Mouse (Mus musculus) frontal cortex, postnatal 25 days (tissue): ENCODE data around the gene Syt6.
"Not testable (repeated sequence)": the region's sequence is repeated elsewhere in the genome, so short reads cannot be mapped to it uniquely, and the experiment has no call there.

Experiments
- DNase-seq, 2 experiments: peaks; one replicate each; pipeline ENCODE4 v3.0.0; 2022; ENCODE audit warnings: low spot score in 2 of 2

The Syt6 gene

DNA sequence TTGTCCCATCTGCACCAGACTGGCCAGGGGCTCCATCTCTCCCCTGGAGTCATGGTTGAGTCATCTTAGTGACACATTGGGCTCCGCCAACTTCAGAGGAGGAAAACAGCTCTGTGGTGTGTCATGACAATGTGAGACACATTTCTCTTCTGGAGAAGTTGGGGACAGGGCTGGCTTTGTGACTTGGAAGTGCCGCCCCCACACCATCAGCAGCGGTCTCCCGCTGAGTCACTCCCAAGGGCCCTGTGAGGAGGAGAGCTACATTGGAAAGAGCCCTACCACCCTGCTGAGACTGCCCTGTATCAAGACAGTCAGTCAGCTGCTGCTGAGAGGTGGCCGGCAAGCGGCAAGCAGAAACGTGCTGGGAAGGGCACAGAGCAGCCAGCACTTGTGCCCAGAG lies 26.0 kb downstream of the Syt6 start:
- peak in 1 of 2 experiments; percentile 44 for DNase-seq

GRCm38 (mm10) chr3:103601561-103601960 lies 26.5 kb downstream of the Syt6 start:
- DNase-seq = no peak

- no peak for DNase-seq
Observed at GRCm38 (mm10) chr3:103606045-103606597, 31.1 kb downstream of the Syt6 start.

DNA sequence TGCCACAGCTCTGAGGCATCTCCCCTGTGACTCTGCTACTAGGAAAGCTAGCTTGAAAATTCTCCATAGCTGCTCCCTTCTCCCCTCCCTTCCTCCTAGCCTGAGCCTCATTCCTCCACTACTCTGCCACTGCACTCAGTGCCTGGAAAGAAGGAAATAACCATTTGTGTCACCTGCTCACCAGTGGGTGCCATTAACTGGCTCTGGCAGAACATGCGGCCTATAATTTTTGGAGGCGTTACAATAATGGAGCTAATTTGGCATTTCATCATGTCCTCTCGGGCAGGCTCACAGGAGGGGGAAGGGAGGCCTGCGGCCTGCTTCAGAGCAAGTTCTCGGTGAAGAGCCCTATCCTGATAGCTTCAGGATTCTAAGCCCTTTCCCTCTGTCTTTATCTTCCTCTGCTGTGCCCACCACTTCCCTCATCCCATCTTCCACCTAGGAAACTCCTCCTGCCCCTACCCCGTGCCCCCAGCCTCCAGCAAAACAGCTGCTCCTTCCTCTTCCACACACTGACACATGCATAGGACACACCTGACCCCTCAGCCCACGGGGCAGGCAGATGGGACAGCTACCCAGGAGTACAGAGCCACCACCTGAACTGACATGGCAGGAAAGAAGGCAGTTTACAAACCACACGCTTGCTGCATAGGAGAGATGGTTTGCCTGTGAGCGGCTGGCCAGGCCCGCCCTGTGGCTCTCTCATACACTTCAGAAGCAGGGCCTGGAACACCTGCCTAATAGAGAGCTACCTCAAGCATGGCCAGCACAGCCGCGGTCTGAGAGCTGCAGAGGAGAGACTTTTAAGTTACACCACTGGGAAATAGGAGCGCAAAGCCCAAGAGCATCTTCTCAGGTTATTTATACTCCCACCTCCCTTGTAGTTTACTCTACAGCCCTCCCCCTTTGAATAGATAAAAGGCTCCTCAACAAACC lies 31.9 kb downstream of the Syt6 start:
- DNase-seq = no peak

- DNase-seq = no peak
Observed at GRCm38 (mm10) chr3:103610231-103610630, 35.2 kb downstream of the Syt6 start.

DNA sequence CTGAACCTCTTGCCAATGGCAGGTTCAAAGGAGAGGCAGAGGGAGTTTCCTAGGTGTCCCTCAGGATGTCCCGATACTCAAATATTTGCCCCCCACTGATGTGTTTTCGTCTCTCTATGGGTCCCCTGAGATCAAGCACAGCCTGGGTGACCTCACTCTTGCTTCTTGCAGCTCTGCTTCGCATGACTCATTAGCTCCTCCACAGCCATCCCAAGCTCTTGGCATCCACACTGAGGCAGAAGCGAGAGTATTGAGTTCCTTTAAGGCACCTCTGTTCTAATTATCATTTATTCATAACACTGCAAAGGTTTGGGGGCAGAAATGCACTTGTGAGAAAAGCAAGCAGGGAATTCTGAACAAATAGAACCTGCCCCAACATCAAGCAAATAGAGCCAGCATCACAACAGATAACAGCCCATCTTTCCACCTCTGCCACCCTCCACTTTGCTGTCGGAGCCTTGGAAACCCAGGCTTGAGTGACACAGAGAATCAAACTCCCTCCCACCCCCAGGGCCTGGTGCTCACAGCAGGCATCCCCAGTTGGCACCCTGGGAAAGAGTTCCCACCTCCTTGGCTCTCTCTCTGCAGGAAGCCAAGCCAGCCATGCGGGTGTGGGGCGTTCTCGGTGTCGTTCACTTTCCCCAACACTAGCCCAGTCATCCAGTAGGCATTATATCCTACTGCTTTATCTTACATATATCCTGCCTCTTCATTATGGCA lies 37.8 kb downstream of the Syt6 start:
- DNase-seq = peak in 1 of 2 experiments; percentile 34

GRCm38 (mm10) chr3:103615621-103616020 lies 40.6 kb downstream of the Syt6 start:
- DNase-seq = no peak

DNA sequence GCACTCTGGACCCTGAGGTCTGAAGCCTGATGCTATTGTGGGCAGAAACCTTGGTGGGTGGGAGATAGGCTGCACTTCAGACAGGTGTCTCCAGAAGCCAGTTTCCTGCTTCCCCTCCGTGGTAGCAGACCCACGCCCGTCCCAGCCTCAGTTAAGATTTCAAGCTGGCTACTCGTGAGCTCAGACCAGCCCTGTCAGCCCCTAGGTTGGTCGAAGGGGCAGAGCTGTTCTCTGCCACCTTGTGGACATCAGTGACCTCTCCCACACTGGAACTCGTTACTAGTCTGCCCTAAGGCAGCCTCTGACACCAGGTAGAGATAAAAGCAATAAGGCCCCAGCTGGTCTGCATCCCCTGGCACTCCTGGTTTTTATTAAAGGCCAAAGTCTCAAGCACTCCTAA lies 42.0 kb downstream of the Syt6 start:
- DNase-seq = no peak

- no peak for DNase-seq
Observed at GRCm38 (mm10) chr3:103620101-103620500, 45.1 kb downstream of the Syt6 start.

GRCm38 (mm10) chr3:103623893-103624470 lies 49.0 kb downstream of the Syt6 start:
- no peak for DNase-seq

GRCm38 (mm10) chr3:103624591-103625051 lies 49.6 kb downstream of the Syt6 start:
- DNase-seq = no peak

DNA sequence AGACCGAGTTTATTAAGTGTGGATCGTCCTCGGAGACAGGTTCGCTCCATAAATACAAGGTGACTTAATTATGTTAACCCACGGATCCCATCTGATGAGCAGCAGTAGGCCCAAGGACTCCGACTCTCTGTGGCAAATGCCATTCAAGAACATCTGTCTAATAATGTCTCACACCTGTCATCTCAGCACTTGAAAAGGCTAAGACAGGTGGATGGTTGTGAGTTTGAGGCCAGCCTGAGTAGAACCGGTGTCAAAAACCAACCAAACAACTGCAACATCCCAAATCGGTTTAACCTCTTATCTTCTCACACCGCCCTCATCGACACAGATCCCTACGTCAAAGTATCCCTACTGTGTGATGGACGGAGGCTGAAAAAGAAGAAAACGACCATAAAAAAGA lies 50.1 kb downstream of the Syt6 start:
- no peak for DNase-seq

- no peak for DNase-seq
Observed at GRCm38 (mm10) chr3:103626481-103626880, 51.5 kb downstream of the Syt6 start.

- no peak for DNase-seq
Observed at GRCm38 (mm10) chr3:103627661-103628060, 52.6 kb downstream of the Syt6 start.

- DNase-seq = no peak
Observed at GRCm38 (mm10) chr3:103633124-103633523, 58.1 kb downstream of the Syt6 start.

DNA sequence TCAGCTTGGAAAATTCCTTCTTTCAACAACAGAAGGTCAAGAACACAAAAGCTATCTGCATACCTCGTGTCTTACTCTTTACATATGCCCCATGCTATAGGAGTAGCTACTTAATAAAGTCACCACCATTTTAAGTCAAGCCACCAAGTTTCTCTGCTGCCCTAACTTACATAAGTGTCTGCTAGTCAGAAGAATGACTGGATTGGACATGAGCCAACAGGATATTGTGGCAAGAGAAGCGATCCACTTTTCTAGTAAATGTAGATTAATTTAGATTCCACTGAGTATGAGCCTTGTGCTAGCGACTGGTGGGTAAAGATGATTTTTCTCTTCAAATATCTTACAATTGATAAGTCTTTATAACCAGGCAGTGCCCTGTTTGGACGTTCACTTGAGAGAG lies 58.8 kb downstream of the Syt6 start:
- DNase-seq = no peak

- DNase-seq = no peak
Observed at GRCm38 (mm10) chr3:103634256-103634655, 59.2 kb downstream of the Syt6 start.

- no peak for DNase-seq
Observed at GRCm38 (mm10) chr3:103637641-103638040, 62.6 kb downstream of the Syt6 start.

DNA sequence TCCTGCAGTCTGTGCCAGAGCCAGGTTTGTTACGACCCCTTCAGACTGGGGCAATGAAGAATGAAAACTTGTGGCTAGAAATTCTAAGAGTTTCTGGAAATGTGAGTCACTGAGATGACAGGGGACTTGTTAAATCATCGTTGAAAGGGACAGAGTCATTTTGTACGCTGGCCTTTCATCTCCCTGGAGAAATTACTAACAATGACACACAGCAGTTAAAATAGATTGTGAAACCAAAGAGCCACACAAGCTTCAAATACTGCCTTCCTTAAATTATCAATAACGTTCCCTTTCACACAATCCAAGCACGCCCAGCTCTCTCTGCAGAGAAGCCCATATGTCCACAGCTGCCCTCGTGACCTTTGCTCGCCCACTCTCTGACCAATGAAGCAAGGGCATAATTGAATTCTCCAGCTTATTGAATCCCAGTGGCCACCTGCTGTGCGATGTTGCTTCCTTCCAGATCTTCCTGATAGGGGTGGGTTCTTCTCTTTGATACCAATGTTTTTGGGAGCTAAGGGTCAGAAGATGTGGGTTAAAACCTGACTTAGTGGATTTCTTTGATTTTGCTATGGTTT lies 65.3 kb downstream of the Syt6 start:
- DNase-seq = no peak

- no peak for DNase-seq
Observed at GRCm38 (mm10) chr3:103641301-103641700, 66.3 kb downstream of the Syt6 start.

- DNase-seq = not testable (repeated sequence)
Observed at GRCm38 (mm10) chr3:103645968-103646367, 70.9 kb downstream of the Syt6 start, which contains the start of gene Atg4a-ps. Gene Atg4a-ps (minus strand): TSS chr3:103646068.
